Mouse (Mus musculus): Measurements from ENCODE around the gene Rbmy.
"Not testable (repeated sequence)": the region's sequence is repeated elsewhere in the genome, so short reads cannot be mapped to it uniquely, and the experiment has no call there.

Rbmy gene

GRCm38 (mm10) chrY:2830380-2830779, at the start of gene Rbmy, which contains the start of gene Gm10256:
Rbmy (plus strand) TSS chrY:2830680.
Gm10256 (plus strand) TSS chrY:2830699.
- DNase-seq (ENCODE audit: low read depth), result not testable (repeated sequence)

GRCm38 (mm10) chrY:2796105-2796504, 34.4 kb upstream of the Rbmy start, which contains the start of gene Gm4064:
Gm4064 (minus strand) TSS chrY:2796205.
- not testable (repeated sequence) for DNase-seq (ENCODE audit: low read depth)
